Mouse (Mus musculus): ENCODE data around the gene Bace1.
"Not testable (repeated sequence)": the region's sequence is repeated elsewhere in the genome, so short reads cannot be mapped to it uniquely, and the experiment has no call there.

Bace1 gene

DNA sequence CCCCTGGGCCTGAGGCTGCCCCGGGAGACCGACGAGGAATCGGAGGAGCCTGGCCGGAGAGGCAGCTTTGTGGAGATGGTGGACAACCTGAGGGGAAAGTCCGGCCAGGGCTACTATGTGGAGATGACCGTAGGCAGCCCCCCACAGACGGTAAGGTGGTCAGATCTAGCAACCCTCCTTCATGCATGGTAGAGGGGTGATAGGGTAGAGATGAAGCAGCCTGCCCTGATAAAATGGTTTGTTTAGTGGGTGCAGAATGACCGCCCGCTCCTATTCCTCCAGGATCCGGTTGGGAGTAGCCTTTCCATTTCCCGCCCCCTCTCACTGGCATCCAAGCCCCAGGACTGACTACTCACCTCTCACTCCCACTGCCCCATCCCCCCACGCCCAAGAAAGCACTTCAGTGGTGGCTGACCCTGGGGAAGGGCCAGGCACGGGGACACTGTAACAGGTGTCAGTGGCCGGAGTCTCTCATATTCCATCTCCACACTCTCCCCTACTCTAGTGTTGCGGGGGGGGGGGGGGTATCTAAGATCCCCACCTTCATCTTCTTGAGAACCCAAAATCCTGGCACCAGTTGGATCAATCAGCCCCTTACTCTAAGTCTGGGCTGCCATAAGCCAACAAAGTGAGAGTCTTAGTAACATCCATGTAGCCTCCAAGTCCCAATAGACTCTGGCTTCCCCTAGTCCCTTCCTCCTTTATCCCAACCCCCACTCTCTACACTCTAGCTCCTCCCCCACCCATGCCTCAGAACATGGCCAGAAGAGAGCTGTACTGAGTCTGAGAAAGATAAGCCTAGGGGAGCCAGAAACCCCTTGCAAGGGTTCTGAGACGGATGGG, 980 bp downstream of the Bace1 start:
- no peak for DNase-seq

DNA sequence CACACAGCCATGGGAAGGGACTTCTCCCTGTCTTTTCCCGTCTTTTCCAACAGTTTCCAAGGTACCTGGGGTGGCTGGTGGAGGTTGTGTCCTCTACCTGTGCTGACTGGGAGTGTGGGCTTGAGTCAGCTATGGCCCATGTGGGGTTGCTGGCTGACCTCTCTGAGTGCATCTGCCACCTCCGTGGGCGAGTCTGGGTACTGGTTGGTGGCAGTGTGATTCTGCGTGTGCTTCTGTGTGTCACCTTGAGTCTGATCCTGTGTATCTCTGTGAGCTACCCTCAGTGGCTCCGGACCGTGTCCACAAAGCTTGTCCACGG, 1.6 kb downstream of the Bace1 start:
- no peak for DNase-seq

DNA sequence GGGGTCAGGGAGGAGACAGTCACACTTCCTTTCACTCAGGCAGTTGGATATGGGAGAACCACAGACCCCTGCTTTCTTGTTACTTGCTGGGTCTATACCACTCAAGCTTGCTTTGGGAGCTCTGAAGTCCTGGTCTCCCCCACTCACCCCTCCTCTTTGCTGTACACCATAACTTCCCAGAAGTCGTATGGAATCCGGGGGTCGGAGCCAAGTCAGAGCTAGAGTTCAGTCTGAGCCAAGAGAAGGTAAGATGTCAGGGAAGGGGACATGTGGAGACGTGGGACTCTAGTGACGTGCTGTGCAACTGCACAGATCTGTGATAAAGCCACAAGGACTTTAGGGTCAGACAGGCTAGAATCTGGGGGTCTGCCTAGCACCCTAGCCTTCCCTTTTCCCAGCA, 2.0 kb downstream of the Bace1 start:
- no peak for DNase-seq

DNA sequence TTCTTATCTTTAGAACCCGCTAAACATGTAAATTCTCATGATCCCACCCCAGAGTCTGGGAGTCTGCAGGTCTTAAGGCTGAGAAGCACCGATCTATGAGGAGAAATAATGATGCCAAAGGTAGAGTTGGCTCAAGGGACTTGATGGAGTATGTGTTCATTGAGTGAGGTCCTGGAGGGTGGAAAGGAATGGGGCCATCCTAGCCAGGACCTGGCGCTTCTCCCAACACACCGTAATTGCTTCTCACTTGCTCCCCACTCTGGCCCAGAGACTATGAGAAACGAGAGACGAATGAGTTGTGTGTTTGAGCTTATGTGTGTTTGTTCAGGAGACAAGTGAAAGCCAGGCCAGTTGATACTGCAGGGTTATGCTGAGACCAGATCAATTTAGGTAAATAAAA, 3.1 kb downstream of the Bace1 start:
- DNase-seq = no peak

DNA sequence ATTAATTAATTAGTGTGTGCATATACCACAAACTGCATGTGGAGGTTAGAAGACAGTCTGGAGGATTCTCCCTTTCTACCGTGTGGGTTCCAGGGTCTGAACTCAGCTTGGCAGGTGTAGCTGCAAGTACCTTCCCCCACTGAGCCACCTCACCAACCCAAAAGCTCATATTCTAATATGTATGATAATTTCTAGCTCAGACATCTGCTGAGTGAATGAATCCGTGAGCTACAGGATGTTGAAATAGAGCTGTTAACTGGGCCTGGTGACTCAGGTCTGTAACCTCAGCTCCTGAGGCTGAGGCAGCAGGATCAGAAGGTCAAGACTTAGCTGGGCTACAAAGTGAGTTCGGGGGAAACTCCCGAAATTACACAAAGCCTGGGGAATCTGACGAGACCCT, 4.6 kb downstream of the Bace1 start:
- DNase-seq = no peak

DNA sequence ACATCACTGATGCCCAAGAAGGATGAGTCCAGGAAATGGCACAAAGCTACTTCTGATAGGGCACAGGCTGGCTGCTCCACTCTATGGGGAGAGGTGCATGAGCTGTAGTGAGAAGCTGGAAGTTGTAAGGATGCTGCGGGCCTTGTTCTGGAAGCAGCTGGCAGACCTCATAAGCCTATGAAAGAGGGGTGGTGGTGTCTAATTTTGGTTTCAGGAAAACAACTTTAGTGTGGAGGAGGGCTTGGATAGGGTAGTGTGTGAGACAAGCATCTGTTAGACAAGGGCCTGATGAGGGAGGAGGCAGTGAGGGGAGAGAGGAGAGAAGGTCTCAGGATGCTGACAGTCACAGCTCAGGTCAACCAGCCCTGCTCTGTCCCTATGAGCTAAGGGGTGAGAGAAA, 5.4 kb downstream of the Bace1 start:
- no peak for DNase-seq

DNA sequence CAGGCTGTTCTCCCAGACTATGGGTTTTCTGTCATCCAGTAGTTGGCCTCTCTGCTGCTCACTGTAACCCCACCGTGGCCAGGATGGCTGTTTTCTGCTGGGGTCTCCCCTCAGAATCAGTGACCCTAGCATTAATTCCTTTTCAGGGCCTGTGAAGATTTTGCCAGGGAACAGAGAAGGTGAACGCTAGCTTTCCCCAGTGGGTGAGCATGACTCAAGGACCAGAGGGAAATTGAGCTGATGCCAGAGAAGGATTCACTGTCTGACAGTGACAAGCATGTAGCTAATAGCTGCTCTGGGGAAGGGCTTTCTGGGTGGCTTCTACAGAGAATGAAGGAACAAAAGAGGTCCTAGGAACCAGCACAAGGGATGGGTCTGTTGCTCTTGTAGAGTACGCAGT, 7.2 kb downstream of the Bace1 start:
- no peak for DNase-seq

DNA sequence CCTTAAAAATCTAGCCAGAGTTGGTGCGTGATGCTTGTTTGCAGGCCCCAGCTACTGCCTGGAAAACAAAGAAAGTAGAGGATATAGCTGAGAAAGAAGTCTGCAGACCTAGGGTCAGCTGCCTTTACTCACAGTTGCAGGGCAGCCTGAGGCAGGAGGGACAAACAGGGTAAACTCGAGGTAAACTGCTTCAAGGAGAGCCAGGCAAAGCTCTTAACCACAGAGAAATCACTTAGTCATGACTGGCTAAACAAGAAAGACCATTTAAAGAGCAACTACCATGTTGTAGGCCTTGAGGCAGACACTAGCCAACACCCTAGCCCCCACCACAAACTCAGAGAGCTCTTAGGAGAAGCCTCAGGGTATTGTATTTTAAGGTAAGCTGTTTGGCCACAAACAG, 7.8 kb downstream of the Bace1 start:
- DNase-seq = not testable (repeated sequence)

DNA sequence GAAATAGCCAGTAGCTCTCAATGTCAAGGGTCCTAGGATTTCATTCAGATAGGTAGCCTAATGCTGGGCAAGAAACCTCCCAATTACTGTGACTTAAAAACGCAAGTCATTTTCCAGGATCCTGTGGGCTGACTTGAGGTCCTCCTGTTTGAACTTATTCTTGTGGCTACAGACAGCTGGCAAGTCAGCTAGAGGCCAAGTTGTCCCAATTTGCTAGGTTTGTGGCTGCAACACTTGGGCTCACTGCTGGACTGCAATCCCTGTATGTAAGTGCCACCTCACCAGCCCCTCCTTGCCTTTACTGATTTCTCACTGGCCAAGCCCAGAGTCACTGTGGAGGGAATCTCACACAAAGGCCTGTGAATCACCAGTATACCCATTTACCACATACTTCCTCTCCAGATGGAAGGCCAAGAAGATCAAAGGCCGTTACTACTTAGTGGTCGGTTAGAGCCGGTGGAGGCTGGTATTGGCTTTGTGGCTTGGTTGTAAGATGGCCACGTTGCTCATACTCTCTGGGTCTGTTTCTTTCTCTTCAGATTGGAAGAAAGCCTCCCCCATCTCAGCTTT, 8.6 kb downstream of the Bace1 start:
- no peak for DNase-seq

DNA sequence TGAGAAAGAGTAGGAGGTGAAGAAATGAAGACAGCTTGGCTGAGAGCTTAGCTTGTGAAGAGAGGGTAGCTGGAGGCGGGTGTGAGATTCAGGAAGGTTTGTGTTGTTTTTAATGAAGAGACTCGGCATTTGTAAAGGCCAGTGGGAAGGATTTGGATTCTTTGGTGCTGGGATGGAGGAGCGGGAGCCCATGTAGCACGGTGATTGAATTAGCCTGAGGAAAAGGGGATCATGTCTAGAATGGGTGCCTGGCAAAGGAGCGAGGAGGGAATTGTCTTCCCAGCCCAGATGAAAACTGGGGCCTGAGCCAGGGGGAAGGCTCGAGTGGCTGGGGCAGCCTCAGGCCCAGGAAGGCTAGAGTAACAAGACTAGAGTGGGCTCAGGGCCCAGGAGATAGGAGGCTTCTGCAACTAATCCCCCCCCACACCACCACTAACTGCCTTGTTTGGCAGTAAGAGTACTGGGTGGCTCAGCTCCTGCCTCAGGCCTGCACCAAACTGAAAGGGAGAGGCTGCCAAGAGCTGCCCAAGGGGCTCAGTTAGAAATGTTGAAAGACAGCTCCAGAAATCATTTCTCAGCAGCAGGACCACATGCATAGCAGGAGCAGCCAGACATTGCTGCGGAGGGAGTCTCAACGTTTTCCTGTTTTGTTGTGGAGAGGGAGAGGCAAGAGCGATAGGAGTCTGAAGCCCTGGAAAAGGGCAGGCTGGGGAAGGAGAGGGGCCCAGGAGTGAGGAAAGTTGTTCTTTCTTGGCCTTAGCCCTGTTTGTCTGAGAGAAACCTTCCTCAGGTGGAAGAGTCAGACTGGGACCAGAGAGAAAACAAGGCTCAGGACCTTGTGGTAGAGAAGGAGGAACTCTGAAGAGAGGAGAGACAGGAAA, 11.4 kb downstream of the Bace1 start:
- DNase-seq = peak; percentile 85

DNA sequence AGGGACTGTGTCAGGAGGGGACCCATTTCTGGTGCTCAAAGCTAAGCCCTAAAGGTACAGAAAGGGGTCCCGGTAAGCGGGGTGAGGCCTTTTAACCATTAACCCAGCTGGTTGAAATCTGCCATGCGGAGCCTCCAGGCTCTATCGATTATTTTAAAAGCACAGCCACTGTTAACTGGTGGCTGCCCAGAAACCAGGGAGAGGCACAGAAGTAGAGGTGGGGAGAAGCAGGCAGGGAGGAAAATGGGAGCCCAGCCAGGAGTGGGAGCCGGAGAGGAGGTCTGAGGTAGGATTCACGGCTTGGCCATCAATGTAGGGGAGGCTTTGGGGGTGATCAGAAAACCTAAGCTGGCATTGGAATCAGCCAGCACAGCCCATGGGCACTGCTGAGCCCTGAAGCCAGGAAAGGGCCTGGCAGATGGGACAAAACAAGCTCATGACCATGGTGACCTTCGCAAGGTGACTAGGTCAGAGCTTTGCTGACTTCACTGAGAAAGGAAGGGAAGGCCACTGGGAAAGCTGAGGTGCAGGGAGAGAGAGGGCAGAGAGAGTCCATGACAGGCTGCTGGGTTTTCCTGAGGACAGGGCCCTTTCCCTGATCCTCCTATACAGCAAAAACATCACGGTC, 12.3 kb downstream of the Bace1 start:
- no peak for DNase-seq

DNA sequence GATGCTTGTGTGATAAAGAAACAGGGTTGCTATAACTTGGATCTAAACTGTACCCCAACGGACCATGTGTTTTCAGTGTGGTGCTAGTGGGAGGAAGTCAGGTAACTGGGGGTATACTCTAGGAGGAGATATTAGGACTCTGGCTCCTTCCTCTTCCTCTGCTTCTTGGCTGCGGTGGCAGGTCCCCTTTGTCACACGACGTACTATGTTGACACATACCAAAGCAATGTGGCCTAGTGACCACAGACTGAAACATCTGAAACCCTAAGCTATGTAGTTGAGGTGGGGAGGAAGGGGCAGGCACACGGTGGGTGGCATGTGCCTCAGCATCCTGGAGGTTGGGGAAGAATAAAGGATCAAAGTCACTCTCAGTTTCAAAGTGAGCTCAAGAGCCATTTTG, 12.9 kb downstream of the Bace1 start:
- no peak for DNase-seq

DNA sequence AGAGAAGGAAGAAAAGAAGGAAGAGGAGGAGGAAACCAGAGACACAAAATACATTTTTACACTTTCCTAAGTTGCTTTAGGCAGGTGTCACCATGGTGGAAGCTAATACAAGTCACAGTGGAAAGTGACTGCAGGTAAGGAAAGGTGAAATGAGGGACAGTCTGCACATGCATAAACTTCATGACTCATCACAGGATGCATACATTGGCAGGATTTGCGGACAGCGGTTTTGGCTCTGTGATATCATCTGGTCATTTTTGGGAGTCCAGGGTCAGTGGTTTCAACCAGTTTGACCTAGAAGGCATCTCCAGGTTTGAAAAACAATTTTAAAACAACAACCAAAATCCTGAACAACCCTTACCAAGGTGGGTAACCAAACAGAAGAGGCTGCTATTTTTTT, 13.4 kb downstream of the Bace1 start:
- no peak for DNase-seq

DNA sequence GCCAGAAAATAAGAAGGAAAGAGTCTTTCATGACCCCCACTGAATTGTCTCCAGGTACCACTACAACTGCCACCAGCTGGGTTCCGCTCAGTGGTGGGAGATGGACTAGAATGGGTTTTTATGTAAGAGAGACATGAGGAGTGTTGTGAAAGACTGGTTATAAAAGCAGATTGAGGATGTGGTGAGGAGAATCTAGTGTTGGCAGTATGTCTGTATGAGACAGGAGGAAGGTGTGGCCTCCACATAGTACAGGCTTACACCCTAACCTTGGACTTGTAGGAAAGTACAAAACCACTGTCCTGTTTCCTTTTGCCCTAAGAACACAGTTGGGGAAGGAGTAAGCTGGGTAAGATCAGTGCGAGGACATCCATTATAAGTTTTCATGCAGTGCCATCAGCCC, 15.3 kb downstream of the Bace1 start:
- no peak for DNase-seq

DNA sequence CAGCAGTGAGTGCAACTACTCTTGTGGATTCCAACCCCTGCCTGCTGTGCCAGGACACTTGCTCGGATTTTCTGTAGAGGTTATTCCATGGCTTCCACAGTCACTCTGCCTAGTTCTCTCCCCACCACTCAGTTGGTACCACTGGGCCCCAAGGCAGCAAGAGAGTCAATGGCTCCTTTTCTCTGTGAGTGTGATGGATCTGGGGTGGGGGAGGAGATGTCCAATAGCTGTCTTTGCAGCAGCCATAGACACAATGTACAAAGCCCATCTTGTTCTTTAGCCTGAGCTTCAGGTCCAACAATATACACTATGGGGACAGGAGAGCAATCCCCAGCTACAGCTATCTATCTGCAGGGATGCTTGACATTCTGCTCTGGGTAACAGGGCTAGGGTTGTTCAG, 15.8 kb downstream of the Bace1 start:
- DNase-seq = no peak

DNA sequence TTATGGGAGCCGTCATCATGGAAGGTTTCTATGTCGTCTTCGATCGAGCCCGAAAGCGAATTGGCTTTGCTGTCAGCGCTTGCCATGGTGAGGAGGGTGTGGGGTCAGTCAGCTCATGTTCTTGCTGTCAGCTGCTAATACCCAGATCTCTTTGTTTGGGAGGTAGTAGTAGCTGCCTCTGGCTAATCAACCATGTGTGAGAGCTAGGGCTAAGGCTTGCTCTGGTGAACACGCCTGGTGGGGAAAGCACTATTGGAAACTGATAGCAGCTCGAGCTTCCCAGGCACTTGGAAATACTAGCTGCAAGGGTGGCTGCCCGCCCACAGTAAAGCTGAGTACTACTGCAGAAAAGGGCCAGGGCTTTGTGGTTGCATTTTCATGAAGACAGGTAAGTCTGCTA, 21.0 kb downstream of the Bace1 start:
- no peak for DNase-seq

DNA sequence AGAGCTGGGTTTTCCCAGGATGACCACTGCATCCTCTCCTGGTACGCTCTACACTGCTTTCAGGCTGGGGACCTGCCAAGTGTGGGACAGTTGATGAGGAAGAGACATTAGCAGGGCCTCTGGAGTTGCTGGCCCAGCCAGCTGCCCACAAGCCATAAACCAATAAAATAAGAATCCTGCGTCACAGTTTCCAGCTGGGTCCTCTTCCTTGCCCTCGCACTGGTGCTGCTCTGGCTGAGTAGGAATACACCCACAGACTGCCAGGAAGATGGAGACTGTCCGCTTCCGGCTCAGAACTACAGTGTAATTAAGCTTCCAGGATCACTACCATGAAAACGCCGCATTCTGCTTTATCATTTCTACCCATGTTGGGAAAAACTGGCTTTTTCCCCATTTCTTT, 23.4 kb downstream of the Bace1 start:
- DNase-seq = peak; percentile 56

DNA sequence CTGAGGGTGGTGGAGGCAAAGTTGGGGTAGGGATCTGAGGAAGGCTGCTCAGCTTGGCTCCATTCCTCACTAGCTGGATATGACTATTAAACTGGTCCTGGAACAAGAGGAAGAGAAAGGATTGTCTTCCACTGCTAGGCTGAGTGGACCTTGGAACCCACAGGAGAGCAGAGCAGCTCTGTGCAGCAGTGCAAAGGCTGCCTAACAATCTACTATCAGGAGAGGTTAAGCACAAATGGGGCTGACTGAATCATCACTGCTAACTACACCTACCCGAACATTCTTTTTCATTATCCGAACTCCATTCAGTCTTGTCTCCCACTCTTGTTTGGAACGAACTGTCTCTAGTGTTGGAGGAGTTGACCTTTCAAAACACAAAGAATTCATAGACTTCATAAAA, 30.8 kb downstream of the Bace1 start:
- no peak for DNase-seq

DNA sequence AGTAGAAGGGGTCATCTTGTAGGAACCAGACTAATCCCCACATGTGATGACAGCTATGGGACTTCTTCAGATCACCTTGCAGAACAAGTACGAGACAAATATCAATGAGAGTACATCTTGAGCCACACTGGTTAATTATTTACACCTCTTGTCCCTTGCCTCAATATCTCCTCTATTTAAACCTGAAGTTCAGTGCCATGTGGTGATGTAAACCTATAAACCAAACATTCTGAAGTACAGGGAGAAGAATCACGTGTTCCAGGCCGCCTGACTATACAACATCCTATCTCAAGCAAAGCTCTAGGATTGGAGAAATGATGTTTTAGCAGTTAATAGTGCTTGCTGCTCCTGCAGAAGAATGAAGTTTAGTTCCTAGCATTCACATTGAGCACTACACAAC, 31.9 kb downstream of the Bace1 start:
- no peak for DNase-seq

DNA sequence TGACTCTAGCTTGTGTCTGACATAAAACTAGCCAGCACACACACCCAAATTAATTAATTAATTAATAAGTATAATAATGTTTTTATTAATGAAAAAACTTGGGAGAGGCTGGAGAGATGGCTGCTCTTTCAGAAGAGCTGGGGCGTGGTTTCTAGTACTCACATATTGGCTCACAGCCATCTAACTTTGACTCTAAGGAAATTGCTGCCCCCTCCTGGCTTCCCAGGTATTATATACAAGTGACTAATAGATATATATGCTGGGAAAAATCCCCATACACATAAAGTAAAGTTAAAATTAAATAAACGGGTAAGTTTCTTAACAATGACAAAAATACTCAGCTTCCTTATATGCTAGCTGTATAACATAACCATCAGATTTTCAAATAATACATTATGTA, 39.5 kb downstream of the Bace1 start:
- DNase-seq = no peak

DNA sequence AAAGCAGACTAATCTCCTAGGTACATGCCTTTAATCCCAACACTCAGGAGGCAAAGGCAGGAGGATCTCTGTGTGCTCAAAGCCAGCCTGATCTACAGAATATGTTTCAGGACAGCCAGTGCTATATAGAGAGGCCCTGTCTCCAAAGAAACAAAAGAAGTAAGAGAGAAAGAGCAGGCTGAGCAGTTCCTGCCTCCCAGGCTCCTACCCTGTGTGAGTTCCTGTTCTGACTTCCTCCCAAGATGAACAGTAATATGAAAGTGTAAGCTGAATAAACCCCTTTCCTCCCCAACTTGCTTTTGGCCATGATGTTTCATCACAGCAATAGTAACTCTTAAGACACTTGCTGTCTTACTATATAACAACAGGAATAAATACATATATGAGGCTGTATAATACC, 55.3 kb downstream of the Bace1 start:
- DNase-seq = no peak

DNA sequence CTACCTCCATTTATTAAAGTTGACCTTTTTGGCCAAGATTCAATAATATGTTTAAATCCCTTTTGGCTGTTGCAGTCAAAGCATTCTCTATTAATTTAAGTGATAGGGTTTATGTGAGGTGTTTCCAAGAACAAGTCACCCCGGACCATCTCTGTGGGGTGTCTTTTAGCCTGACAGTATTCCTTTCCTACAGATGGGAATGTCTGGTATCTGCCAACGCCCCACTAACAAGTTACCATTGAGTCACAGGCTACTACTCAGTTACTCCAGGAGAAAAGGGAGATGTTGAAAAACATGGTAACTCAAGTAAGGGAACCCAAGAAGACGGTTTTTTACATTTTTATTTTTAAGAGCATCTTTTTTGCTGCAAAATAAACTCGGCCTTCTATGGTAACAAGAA, 66.8 kb downstream of the Bace1 start:
- no peak for DNase-seq

DNA sequence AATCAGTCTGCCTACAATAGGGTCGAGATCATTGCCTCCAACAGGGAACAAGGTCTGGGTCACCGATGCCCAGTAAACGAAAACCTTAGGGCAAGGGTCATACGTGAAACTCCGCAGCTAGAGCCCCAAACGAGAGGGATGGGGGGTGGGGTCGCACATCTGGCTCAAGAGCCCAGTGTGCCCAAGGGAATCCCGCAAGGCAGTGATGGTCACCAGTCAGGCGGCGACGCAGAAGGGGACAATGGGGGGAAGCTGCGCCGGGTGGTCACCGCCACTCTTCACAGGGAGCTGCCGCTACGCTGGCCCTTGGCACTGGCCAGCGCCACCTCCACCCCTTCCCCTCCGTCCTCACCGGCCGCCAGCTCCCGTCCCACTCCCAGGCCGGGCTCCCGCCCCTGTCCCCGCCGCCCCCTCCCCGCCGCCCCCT, 67.4 kb downstream of the Bace1 start:
- DNase-seq = no peak

Data from right cerebral cortex, adult 18-20 months (tissue).